Mouse (Mus musculus) neural tube, embryonic 15.5 days (tissue): ENCODE data around the gene Atp10a. TPM values are rescaled to one million over a fixed set of nuclear protein-coding genes. Genes with fewer than 3 reads are reported as not detected.

Experiments used
- ATAC-seq: fragments of 200-750 bp; cut with Nextera tagmentation; 2 replicates; pipeline ENCODE4 v1.8.0; 2017; ENCODE audit warnings: mild to moderate bottlenecking, moderate TSS enrichment, moderate library complexity; ENCODE audit not compliant: low FRiP score
- H3K27ac ChIP-seq: fragments of 300-500 bp; sonication (generic); replicated peaks from 2 replicates; pipeline ENCODE4 v1.5.1; 2015; ENCODE audit warnings: mild to moderate bottlenecking, inconsistent platforms
- H3K27me3 ChIP-seq: fragments of 300-500 bp; sonication (generic); replicated peaks from 2 replicates; pipeline ENCODE4 v1.6.1; 2015; ENCODE audit warnings: inconsistent platforms
- H3K36me3 ChIP-seq: fragments of 300-500 bp; sonication (generic); 2 replicates; pipeline ENCODE4 v1.6.1; 2015; ENCODE audit warnings: inconsistent platforms
- H3K4me1 ChIP-seq: fragments of 300-500 bp; sonication (generic); 2 replicates; pipeline ENCODE4 v1.6.1; 2015; ENCODE audit warnings: inconsistent platforms
- H3K4me2 ChIP-seq: fragments of 300-500 bp; sonication (generic); 2 replicates; pipeline ENCODE4 v1.6.1; 2015; ENCODE audit warnings: inconsistent platforms, mild to moderate bottlenecking, moderate library complexity
- H3K4me3 ChIP-seq: fragments of 300-500 bp; sonication (generic); replicated peaks from 2 replicates; pipeline ENCODE4 v1.5.1; 2015; ENCODE audit warnings: mild to moderate bottlenecking, inconsistent platforms
- H3K9ac ChIP-seq: fragments of 300-500 bp; sonication (generic); replicated peaks from 2 replicates; pipeline ENCODE4 v1.6.1; 2015; ENCODE audit warnings: mild to moderate bottlenecking, inconsistent platforms
- H3K9me3 ChIP-seq: fragments of 300-500 bp; sonication (generic); replicated peaks from 2 replicates; pipeline ENCODE4 v1.6.1; 2016; ENCODE audit warnings: inconsistent platforms
- WGBS: fragments of 180-500 bp; shearing (Covaris S2); methylation state at CpG from one replicate; pipeline ENCODE4 v1.1.7; 2015; ENCODE audit warnings: mixed read lengths; 5-methylcytosine and 5-hydroxymethylcytosine counted together
- polyA plus RNA-seq: library from polyadenylated mRNA; unstranded; fragments of >200 nt; fragmentation: Nextera tagmentation; extraction: Ambion mirVana; gene quantifications from 2 replicates; pipeline ENCODE4 v1.2.1, GENCODE M21; 2015

The Atp10a gene
- polyA plus RNA-seq, 1 experiment from 2014 or later: 1.1 TPM

- Histone ChIP-seq H3K9ac (no peak overlapping the region), H3K4me1 (no peaks in the 10 kb centered on the region), H3K36me3 (no peaks in the 10 kb centered on the region), H3K4me2 (no peak overlapping the region), H3K4me3 (no peak overlapping the region), H3K27ac (no peak overlapping the region), H3K9me3 (no peaks in the 10 kb centered on the region), H3K27me3 (no peaks in the 10 kb centered on the region)
- no peak for ATAC-seq
- 85% methylated on average over 1 of the region's 1 CpGs for WGBS
These were observed 86.7 kb downstream of the Atp10a start for GRCm38 (mm10) chr7:58742648-58743047.

GRCm38 (mm10) chr7:58743362-58744320, 87.7 kb downstream of the Atp10a start:
- no peak overlapping the region for H3K27ac ChIP-seq
- no peak overlapping the region for H3K9ac ChIP-seq
- no peaks in the 10 kb centered on the region for H3K4me1 ChIP-seq
- no peak overlapping the region for H3K4me2 ChIP-seq
- no peak overlapping the region for H3K4me3 ChIP-seq
- no peak for ATAC-seq
- H3K36me3 ChIP-seq: no peaks in the 10 kb centered on the region
- 75% methylated on average over 4 of the region's 4 CpGs for WGBS
- H3K27me3 ChIP-seq: no peaks in the 10 kb centered on the region
- no peaks in the 10 kb centered on the region for H3K9me3 ChIP-seq

- Histone ChIP-seq H3K9ac (no peak overlapping the region), H3K9me3 (no peaks in the 10 kb centered on the region), H3K27me3 (no peaks in the 10 kb centered on the region), H3K4me3 (no peak overlapping the region), H3K4me1 (0 out of 2 replicates have a peak, but pooled peaks cover under 1% of the 10 kb centered on the region), H3K4me2 (no peak overlapping the region), H3K27ac (no peak overlapping the region), H3K36me3 (no peaks in the 10 kb centered on the region)
- ATAC-seq: no peak
- WGBS: 85% methylated on average over 5 of the region's 5 CpGs
These were observed 90.9 kb downstream of the Atp10a start for GRCm38 (mm10) chr7:58746817-58747216.

- no peak overlapping the region for H3K9ac ChIP-seq
- no peaks in the 10 kb centered on the region for H3K9me3 ChIP-seq
- no peak overlapping the region for H3K4me2 ChIP-seq
- H3K27ac ChIP-seq: no peak overlapping the region
- no peaks in the 10 kb centered on the region for H3K36me3 ChIP-seq
- H3K4me1 ChIP-seq: peaks cover 4% of the 10 kb centered on the region; the same call in 1 of the 2 replicates
- ATAC-seq: no peak
- no peak overlapping the region for H3K4me3 ChIP-seq
- 84% methylated on average over 6 of the region's 6 CpGs for WGBS
- H3K27me3 ChIP-seq: no peaks in the 10 kb centered on the region
These were observed 94.1 kb downstream of the Atp10a start for GRCm38 (mm10) chr7:58749904-58750612.

- no peaks in the 10 kb centered on the region for H3K36me3 ChIP-seq
- no peak overlapping the region for H3K4me2 ChIP-seq
- H3K27ac ChIP-seq: no peak overlapping the region
- H3K4me3 ChIP-seq: no peak overlapping the region
- H3K9me3 ChIP-seq: no peaks in the 10 kb centered on the region
- WGBS: 59% methylated on average over 5 of the region's 5 CpGs
- peaks cover 4% of the 10 kb centered on the region; the same call in 1 of the 2 replicates for H3K4me1 ChIP-seq
- ATAC-seq: peak; percentile 47
- H3K27me3 ChIP-seq: no peaks in the 10 kb centered on the region
- H3K9ac ChIP-seq: no peak overlapping the region
These were observed 96.1 kb downstream of the Atp10a start for GRCm38 (mm10) chr7:58752041-58752440.

GRCm38 (mm10) chr7:58754076-58754475, 98.1 kb downstream of the Atp10a start:
- Histone ChIP-seq H3K4me2 (no peak overlapping the region), H3K36me3 (no peaks in the 10 kb centered on the region), H3K27ac (no peak overlapping the region), H3K9me3 (no peaks in the 10 kb centered on the region), H3K9ac (no peak overlapping the region), H3K4me3 (no peak overlapping the region), H3K27me3 (no peaks in the 10 kb centered on the region), H3K4me1 (peaks cover 4% of the 10 kb centered on the region; the same call in 1 of the 2 replicates)
- ATAC-seq: no peak
- 29% methylated on average over 1 of the region's 1 CpGs for WGBS

- H3K4me1 ChIP-seq: peaks cover 4% of the 10 kb centered on the region; the same call in 1 of the 2 replicates
- no peak for ATAC-seq
- no peak overlapping the region for H3K4me2 ChIP-seq
- no peak overlapping the region for H3K27ac ChIP-seq
- WGBS: 41% methylated on average over 4 of the region's 4 CpGs
- H3K36me3 ChIP-seq: no peaks in the 10 kb centered on the region
- H3K27me3 ChIP-seq: no peaks in the 10 kb centered on the region
- H3K4me3 ChIP-seq: no peak overlapping the region
- H3K9ac ChIP-seq: no peak overlapping the region
- no peaks in the 10 kb centered on the region for H3K9me3 ChIP-seq
These were observed 98.6 kb downstream of the Atp10a start for GRCm38 (mm10) chr7:58754536-58754935.

- no peaks in the 10 kb centered on the region for H3K9me3 ChIP-seq
- no peak overlapping the region for H3K4me2 ChIP-seq
- no peaks in the 10 kb centered on the region for H3K27me3 ChIP-seq
- H3K4me1 ChIP-seq: peaks cover 4% of the 10 kb centered on the region; the same call in 1 of the 2 replicates
- no peak for ATAC-seq
- H3K4me3 ChIP-seq: no peak overlapping the region
- H3K27ac ChIP-seq: no peak overlapping the region
- no peak overlapping the region for H3K9ac ChIP-seq
- H3K36me3 ChIP-seq: no peaks in the 10 kb centered on the region
These were observed 99.1 kb downstream of the Atp10a start for GRCm38 (mm10) chr7:58755083-58755482.

GRCm38 (mm10) chr7:58755846-58756245, 99.9 kb downstream of the Atp10a start:
- H3K9me3 ChIP-seq: no peaks in the 10 kb centered on the region
- H3K27ac ChIP-seq: no peak overlapping the region
- 91% methylated on average over 1 of the region's 1 CpGs for WGBS
- peaks cover 4% of the 10 kb centered on the region; the same call in 1 of the 2 replicates for H3K4me1 ChIP-seq
- H3K4me3 ChIP-seq: no peak overlapping the region
- H3K36me3 ChIP-seq: no peaks in the 10 kb centered on the region
- no peak overlapping the region for H3K4me2 ChIP-seq
- no peak overlapping the region for H3K9ac ChIP-seq
- no peaks in the 10 kb centered on the region for H3K27me3 ChIP-seq
- ATAC-seq: no peak

GRCm38 (mm10) chr7:58757331-58757730, 101.4 kb downstream of the Atp10a start:
- Histone ChIP-seq H3K27ac (no peak overlapping the region), H3K4me1 (no peaks in the 10 kb centered on the region; the same call in 1 of the 2 replicates), H3K4me3 (no peak overlapping the region), H3K36me3 (no peaks in the 10 kb centered on the region), H3K9me3 (no peaks in the 10 kb centered on the region), H3K4me2 (no peak overlapping the region), H3K9ac (no peak overlapping the region), H3K27me3 (no peaks in the 10 kb centered on the region)
- ATAC-seq: no peak
- WGBS: 90% methylated on average over 2 of the region's 2 CpGs

- WGBS: 89% methylated on average over 3 of the region's 3 CpGs
- Histone ChIP-seq H3K27me3 (no peaks in the 10 kb centered on the region), H3K9me3 (no peaks in the 10 kb centered on the region), H3K36me3 (no peaks in the 10 kb centered on the region), H3K4me3 (no peak overlapping the region), H3K4me2 (no peak overlapping the region), H3K9ac (no peak overlapping the region), H3K4me1 (no peaks in the 10 kb centered on the region; the same call in 1 of the 2 replicates), H3K27ac (no peak overlapping the region)
- no peak for ATAC-seq
These were observed 102.4 kb downstream of the Atp10a start for GRCm38 (mm10) chr7:58758396-58758795.

- WGBS: 91% methylated on average over 4 of the region's 4 CpGs
- no peak for ATAC-seq
- Histone ChIP-seq H3K27ac (no peak overlapping the region), H3K4me2 (no peak overlapping the region), H3K4me1 (no peaks in the 10 kb centered on the region), H3K9ac (no peak overlapping the region), H3K36me3 (no peaks in the 10 kb centered on the region), H3K27me3 (no peaks in the 10 kb centered on the region), H3K4me3 (no peak overlapping the region), H3K9me3 (no peaks in the 10 kb centered on the region)
These were observed 103.3 kb downstream of the Atp10a start for GRCm38 (mm10) chr7:58759265-58759664.
